Mouse (Mus musculus): Measurements from ENCODE around the gene Grid1.

DNA sequence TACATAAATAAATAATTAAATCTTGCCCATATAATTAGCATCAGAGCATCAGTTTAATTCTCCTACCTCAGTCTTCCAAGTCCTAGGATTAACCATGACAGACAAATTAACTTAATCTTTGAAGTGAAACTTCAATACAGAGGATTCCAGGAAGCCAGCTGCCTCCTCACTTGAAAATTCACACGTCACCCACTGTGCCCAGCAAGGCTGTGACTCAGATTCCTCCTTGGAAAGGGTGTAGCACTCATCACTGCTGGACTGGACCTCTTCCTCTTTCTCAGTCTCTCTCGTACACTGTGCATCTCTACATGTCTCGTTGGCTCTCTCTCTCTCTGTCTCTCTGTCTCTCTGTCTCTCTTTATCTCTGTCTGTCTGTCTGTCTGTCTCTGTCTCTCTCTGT, 153.0 kb downstream of the Grid1 start:
- TF ChIP-seq POLR2A (IDR thresholded peaks at IDR 0.05; ENCODE audit: insufficient read length, low read depth), result no peak
- no peak for TF ChIP-seq MAX (IDR thresholded peaks at IDR 0.05; ENCODE audit: low read depth)
- TF ChIP-seq USF1 (IDR thresholded peaks at IDR 0.05; ENCODE audit: low read depth), result no peak

Measured in myocyte (in vitro differentiated cells).